Mouse (Mus musculus): ENCODE results near the gene Gapdh.
A peak's percentile ranks its signal among the peaks of the same experiment; 100 is the strongest.

DNA sequence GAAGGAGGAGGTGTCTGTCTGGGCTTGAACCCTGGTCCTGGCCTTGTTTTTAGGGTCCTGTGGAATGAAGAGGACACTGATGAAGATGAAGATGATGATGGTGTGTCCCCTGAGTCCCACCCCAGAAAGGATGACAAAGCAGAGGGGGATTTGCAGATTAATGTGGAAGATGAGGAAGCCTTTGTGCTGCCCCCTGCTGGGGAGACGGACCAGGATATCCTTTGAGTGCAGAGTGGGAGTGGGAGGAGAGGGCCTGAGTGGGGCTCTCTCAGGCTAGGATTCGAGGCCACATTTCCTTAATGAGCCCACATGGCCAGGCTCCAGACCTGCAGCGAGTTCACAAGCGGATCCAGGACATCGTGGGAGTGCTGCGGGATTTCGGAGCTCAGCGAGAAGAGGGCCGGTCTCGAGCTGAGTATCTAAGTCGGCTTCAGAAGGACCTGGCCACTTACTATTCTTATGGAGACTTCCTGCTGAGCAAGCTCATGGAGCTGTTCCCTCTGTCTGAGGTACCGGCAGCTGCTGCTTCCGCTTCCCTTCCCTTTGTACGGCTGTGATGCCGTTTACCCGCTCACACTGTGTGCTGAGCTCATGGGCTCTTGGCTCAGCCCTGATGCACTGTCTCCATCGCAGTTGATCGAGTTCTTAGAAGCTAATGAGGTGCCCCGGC lies 29.1 kb downstream of the Gapdh start:
- peak; percentile 47 for TF ChIP-seq CTCF (conservative IDR thresholded peaks at IDR 0.05; ENCODE audit: low read length)
- no peak for TF ChIP-seq NANOG (IDR thresholded peaks at IDR 0.05; ENCODE audit: borderline replicate concordance, low read length)
- no peak for TF ChIP-seq POU5F1 (IDR thresholded peaks at IDR 0.05; ENCODE audit: borderline replicate concordance, low read length)
